Mouse (Mus musculus) myocyte (in vitro differentiated cells): Measurements from ENCODE around the gene Limch1.

Experiments used
- E2F4 ChIP-seq: IDR thresholded peaks from one replicate; pipeline ENCODE4 v1.6.1; 2011; ENCODE audit warnings: mild to moderate bottlenecking, control low read depth, moderate library complexity; ENCODE audit not compliant: insufficient read depth
- MAX ChIP-seq: IDR thresholded peaks from one replicate; pipeline ENCODE4 v1.6.1; 2011; ENCODE audit warnings: low read depth, mild to moderate bottlenecking, control low read depth
- MYOD1 ChIP-seq, 3 experiments: IDR thresholded peaks; one replicate each; pipeline ENCODE4 v1.6.1; 2011; ENCODE audit warnings: control low read depth in 2 of 3, low read depth in 2 of 3, mild to moderate bottlenecking in 2 of 3, moderate library complexity in 1 of 3; ENCODE audit not compliant: insufficient read length in 2 of 3, control insufficient read depth in 1 of 3
- MYOG ChIP-seq, 3 experiments: IDR thresholded peaks; one replicate each; pipeline ENCODE4 v1.6.1; 2011; ENCODE audit warnings: control low read depth in 2 of 3, low read depth in 2 of 3, mild to moderate bottlenecking in 2 of 3; ENCODE audit not compliant: insufficient read length in 2 of 3, control insufficient read depth in 1 of 3, insufficient read depth in 1 of 3
- POLR2A ChIP-seq: IDR thresholded peaks from one replicate; pipeline ENCODE4 v1.6.1; 2011; ENCODE audit warnings: low read depth, mild to moderate bottlenecking, control low read depth, moderate library complexity; ENCODE audit not compliant: insufficient read length
- POLR2AphosphoS2 ChIP-seq: IDR thresholded peaks from one replicate; pipeline ENCODE4 v1.6.1; 2011; ENCODE audit warnings: low read depth, control low read depth; ENCODE audit not compliant: insufficient read length
- TCF12 ChIP-seq: IDR thresholded peaks from one replicate; pipeline ENCODE4 v1.6.1; 2011; ENCODE audit warnings: mild to moderate bottlenecking, control low read depth; ENCODE audit not compliant: poor library complexity, insufficient read depth, severe bottlenecking
- USF1 ChIP-seq: IDR thresholded peaks from one replicate; pipeline ENCODE4 v1.6.1; 2011; ENCODE audit warnings: low read depth, mild to moderate bottlenecking, control low read depth, moderate library complexity

GRCm38 (mm10) chr5:66855358-66856107, 109.9 kb downstream of the Limch1 start:
- TF ChIP-seq MYOD1 (IDR thresholded peaks at IDR 0.05; ENCODE audit: control insufficient read depth in 1 of 3, insufficient read length in 2 of 3, low read depth in 2 of 3) (no peak), TCF12 (no peak), POLR2A (no peak), MYOG (IDR thresholded peaks at IDR 0.05; ENCODE audit: control insufficient read depth in 1 of 3, insufficient read depth in 1 of 3, insufficient read length in 2 of 3, low read depth in 2 of 3) (no peak), E2F4 (no peak), MAX (no peak), POLR2AphosphoS2 (no peak), USF1 (no peak)
